In genomic region chr11:87056286-87056685, GRCm38 (mm10) we compare ENCODE assay signal across 22 mouse cellular contexts. TPM values are rescaled to one million over a fixed set of nuclear protein-coding genes. Genes with fewer than 3 reads are reported as not detected.
"Had no signal": no experiment of that assay in that cellular context is flagged by ENCODE, and none has a peak within 500 bp of the region (broad histone marks: within the 10 kb centered on the region; RNA-seq: fewer than 3 reads in every experiment).

No protein-coding gene starts in this region.

- H3K27me3 ChIP-seq: intestine, embryonic 15.5 days; limb, embryonic 12.5 days; limb, embryonic 15.5 days; midbrain, embryonic 13.5 days; neural tube, embryonic 13.5 days; stomach, embryonic 15.5 days had no signal

- H3K4me1 ChIP-seq: intestine, embryonic 15.5 days; limb, embryonic 12.5 days; limb, embryonic 15.5 days; midbrain, embryonic 10.5 days; midbrain, embryonic 13.5 days; neural tube, embryonic 13.5 days; stomach, embryonic 15.5 days had no signal

- ATAC-seq: intestine, embryonic 15.5 days; midbrain, embryonic 13.5 days; midbrain, embryonic 16.5 days had no signal

- H3K9me3 ChIP-seq: intestine, embryonic 15.5 days; limb, embryonic 12.5 days; limb, embryonic 15.5 days; midbrain, embryonic 10.5 days; midbrain, embryonic 13.5 days; neural tube, embryonic 13.5 days; stomach, embryonic 15.5 days had no signal

- DNase-seq: kidney, adult 11 months; kidney, adult 8-10 months; kidney, postnatal 14 days; kidney, postnatal 4 days; left cerebral cortex, postnatal 4 days; lung, adult 2 months; retina, postnatal 1 day; right cerebral cortex, postnatal 25 days; spleen, adult 18-20 months; thymus, postnatal 25 days had no signal

- H3K36me3 ChIP-seq: intestine, embryonic 15.5 days; stomach, embryonic 15.5 days had no signal

- H3K27ac ChIP-seq: intestine, embryonic 15.5 days; limb, embryonic 12.5 days; limb, embryonic 15.5 days; macrophage; midbrain, embryonic 10.5 days; midbrain, embryonic 13.5 days; neural tube, embryonic 13.5 days; stomach, embryonic 15.5 days had no signal

- H3K4me3 ChIP-seq: intestine, embryonic 15.5 days; limb, embryonic 12.5 days; limb, embryonic 15.5 days; midbrain, embryonic 10.5 days; midbrain, embryonic 13.5 days; myocyte; neural tube, embryonic 13.5 days; stomach, embryonic 15.5 days had no signal

- H3K4me2 ChIP-seq: intestine, embryonic 15.5 days; limb, embryonic 12.5 days; limb, embryonic 15.5 days; midbrain, embryonic 13.5 days; neural tube, embryonic 13.5 days; stomach, embryonic 15.5 days had no signal

- H3K9ac ChIP-seq: intestine, embryonic 15.5 days; limb, embryonic 12.5 days; limb, embryonic 15.5 days; midbrain, embryonic 13.5 days; neural tube, embryonic 13.5 days; stomach, embryonic 15.5 days had no signal

RNA-seq across cellular contexts. Expression of gene Gdpd1, which starts 17.6 kb away (rescaled TPM):
- total RNA-seq: monocyte, adult 5-6 weeks; neutrophil, adult 5-6 weeks had no signal

RNA-seq across cellular contexts. Expression of gene Prr11, which starts 52.2 kb away (rescaled TPM):
- total RNA-seq: monocyte, adult 5-6 weeks had no signal
